Mouse (Mus musculus) right cerebral cortex, postnatal 4 days (tissue): Measurements from ENCODE around the gene Scamp2.
A peak's percentile ranks its signal among the peaks of the same experiment; 100 is the strongest.

ENCODE experiments used
- DNase-seq: peaks from one replicate; pipeline ENCODE4 v3.0.0-alpha.2; 2022

Gene Scamp2

GRCm38 (mm10) chr9:57560861-57561710, at the start of gene Scamp2:
Scamp2 (plus strand) TSS chr9:57560943.
- DNase-seq, result peak; percentile 90

DNA sequence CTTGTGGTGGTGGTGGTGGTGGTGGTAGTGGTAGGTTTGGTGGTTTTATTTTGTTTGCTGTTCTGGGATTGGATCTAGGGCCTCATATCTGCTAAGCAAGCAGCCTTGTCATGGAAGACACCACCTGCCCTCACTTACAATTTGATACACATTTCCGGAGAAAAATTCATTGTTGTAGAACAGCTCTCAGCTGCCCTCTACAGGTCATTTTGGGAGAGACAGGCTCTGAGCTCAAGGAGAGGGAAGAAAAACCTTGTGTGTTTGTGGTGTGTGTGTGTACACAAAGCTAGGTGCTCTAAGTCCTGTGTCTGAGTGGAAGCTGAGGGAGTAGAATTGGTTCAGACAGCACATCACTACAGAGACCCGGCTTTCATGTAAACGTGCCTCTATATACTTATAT, 43.6 kb upstream of the Scamp2 start:
- peak; percentile 78 for DNase-seq

- no peak for DNase-seq
These were observed 40.2 kb upstream of the Scamp2 start for GRCm38 (mm10) chr9:57520375-57521055.

DNA sequence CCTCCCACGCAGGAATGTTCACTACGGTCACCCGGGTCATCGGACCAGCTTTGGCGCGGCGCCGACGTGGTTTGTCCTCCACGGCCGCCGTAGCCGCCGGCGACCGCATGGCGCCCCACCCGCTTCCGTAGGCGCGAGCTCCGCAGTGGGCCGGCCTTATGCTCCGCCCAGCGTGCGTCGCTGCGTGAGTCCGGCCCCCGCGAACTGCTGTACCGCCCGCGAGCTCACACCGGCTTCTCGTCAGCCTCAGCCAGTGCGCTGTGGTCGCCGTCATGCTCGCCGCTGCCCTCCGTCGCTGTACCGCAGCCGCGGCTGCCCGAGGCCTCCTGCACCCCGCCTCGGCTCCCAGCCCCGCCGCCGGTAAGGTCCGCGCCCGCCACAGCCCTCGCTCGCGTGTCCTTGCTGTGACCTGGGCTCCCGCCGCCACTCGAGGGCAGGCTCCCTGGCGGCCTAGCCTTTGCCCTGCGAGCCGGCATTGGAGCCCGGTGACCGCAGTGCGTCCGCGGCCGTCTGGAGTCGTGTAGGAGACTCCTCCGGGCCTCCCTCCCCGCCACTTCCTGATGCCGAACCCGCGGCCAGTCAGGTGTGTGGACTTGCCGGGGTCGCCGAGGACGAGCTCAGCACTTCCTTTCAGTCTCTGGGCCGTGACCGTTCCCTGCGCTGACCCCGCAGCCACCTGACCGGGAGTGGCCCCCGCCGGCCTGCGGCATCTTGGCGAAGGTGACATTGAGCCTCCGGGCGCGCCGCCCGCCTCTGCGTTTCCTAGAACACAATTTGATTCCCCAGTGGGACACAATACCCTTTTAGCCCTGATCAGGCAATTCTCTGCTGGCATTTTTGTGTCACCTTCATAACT, 39.5 kb upstream of the Scamp2 start, which contains the start of gene Cox5a:
Gene Cox5a, plus strand, starts transcription at position 219 of the 856 bp plus-strand sequence.
- peak; percentile 94 for DNase-seq

DNA sequence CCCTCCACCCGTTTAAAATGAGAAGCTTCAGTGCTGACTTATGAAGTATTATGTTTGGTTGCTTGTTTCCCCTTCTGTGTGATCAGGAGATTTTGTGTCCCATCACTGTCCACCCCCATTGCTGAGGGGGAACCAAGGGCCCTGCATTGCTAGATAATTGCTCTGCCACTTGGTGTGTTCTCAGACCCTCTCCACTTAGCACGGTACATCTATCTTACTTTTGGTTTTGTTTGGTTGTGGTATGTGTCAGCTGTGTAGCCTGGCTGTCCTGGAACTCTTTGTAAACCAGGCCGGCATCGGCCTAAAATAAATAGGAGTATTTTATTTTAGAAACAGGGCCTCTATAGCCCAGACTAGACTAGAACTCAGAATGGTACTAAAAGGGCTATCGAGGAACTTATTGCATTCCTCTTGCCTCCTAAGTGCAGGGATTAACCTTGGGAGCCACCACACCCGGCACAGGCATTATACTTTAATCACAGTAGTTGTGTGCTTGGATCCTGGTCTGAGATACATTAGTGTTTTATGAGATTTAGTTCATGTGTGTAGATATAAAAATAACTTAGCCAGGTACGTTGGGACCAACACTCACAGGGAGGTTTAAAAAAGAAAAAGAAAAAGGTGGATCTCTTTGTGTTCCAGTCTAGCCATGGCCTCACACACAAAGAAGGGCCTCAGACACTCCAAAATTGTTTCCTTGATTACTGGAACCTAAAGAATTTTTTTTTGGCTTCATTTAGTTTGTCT, 38.5 kb upstream of the Scamp2 start:
- DNase-seq, result no peak

DNA sequence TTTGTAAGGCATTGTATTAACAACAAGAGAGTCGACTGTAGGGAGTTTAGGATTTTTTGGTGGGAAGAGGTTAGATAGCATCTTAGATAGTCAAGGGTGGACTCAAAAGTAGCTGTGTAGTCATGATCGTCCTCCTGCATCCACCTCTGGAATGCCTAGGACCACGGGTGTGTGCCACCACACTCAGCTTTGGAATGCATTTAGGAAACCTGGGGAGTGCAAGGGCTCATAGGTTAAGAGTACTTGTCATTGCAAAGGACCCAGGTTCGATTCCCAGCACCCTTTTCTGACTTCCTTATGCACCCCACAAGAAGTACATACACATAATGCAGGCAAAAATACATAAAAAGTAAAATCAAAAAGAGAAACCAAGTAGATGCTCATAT, 37.9 kb upstream of the Scamp2 start:
- DNase-seq, result no peak

- no peak for DNase-seq
These were observed 37.0 kb upstream of the Scamp2 start for GRCm38 (mm10) chr9:57523754-57524153.

DNA sequence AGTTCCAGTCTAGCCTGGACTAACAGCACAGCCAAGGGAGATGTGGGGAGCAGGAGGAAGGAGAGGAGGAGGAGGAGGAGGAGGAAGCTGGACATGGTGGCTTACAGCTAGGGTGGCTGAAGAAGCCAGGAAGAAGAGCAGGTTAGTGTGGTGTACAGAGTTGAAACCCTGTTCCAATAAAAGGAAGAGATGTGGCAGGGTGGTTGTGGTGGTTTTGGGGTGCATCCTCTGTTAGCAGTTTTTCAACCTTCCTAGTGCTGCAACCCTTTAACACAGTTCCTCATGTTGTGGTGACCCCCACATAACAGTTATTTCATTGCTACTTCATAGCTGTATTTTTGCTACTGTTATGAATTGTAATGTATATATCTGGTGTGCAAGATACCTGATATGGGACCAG, 36.3 kb upstream of the Scamp2 start:
- no peak for DNase-seq

DNA sequence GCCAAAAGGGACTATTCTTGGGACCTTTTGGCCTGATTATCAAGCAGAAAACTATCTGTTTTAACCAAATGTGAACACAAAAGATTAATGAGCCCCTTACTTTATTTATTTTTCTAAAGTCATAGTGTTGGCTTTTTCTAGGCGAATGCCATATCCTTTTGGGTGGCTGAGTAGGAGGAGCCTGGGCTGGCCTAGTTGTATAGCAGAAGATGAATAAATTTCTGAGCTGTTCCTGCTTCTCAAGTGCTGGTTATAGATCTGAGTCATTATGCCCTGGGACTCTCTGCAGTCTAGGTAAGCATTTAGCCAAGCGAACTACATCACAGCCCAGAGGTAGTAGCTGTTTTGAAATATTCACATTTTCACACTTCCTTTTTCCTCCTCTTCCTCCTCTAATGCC, 35.2 kb upstream of the Scamp2 start:
- no peak for DNase-seq

- no peak for DNase-seq
These were observed 34.3 kb upstream of the Scamp2 start for GRCm38 (mm10) chr9:57526435-57526834.

GRCm38 (mm10) chr9:57531946-57532345, 28.8 kb upstream of the Scamp2 start:
- DNase-seq, result no peak

- no peak for DNase-seq
These were observed 24.4 kb upstream of the Scamp2 start for GRCm38 (mm10) chr9:57536362-57536761.

DNA sequence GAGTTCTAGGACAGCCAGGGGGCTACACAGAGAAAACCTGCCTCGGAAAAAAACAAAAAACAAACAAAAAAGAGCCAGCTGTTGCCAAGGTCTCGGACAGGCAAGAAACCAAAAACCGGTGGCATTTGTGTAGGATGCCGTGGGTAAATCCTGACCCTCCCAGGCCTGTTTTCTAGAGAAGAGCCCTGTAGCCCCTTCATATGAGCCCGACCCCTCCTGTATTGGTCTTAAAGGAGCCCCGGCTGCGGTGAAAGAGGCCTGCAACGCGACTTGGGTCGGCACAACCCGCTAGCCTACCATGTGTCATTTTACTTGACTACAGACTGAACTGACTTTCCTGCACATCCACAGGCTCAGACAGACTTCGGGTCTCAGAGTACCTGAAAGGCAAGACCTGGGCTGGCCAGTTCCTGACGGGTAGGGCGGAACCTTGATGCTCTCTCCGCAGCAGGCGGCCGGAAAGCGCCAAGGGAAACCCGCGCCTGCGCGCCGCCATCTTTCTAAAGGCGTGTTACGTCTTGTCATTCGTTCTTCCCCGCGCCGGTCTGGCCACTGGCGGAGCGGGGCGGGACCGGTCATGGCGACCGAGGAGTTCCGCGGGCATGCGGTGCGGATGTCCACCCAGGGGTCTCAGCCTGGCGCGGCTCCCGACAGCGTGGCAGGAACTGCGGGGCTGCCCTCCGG, 23.6 kb upstream of the Scamp2 start, which contains the start of gene Fam219b:
Gene Fam219b, plus strand, starts transcription at position 485 of the 684 bp plus-strand sequence.
- peak; percentile 93 for DNase-seq

DNA sequence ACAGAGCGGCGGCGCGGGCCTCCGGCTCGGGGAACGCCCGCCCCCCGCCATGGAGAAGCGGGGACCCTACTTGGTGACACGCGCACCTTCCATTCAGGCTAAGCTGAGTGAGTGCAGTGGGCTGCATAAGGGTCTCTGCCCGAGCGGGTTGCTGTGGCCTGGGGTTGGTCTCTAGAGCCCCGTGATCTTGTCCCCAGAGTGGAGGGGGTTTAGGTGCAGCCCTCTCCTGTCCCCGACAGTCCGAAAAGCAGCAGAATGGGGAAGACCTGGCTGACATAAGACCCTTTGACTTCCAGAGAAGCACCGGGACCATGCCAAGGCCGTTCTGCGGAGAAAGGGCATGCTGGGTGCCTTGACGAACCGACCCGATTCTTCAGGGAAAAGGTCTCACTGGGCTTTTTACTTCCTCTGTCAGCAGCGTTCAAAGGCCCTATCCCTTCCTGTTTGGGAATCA, 23.0 kb upstream of the Scamp2 start:
- peak; percentile 33 for DNase-seq

DNA sequence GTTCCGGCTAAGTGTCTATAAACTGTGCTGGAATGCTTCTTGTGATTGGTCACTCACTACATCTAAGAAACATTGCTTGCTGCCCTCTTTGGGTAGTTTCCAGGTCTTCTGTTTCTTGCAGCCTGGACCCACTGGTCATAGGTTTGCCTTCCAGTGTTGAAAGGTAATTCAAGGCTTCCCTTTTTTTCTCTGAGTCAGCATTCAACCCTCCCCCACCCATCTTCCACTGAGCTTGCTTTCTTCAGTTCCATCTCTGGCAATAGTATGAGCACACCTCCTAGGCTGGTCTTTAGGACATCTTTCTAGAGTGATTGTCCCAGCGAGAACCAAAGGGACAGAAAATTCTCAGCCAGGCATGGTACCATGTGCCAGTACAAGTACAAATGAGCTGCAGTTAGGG, 21.2 kb upstream of the Scamp2 start:
- no peak for DNase-seq

GRCm38 (mm10) chr9:57541312-57541711, 19.4 kb upstream of the Scamp2 start:
- DNase-seq, result no peak

GRCm38 (mm10) chr9:57543951-57544350, 16.8 kb upstream of the Scamp2 start:
- DNase-seq, result no peak

DNA sequence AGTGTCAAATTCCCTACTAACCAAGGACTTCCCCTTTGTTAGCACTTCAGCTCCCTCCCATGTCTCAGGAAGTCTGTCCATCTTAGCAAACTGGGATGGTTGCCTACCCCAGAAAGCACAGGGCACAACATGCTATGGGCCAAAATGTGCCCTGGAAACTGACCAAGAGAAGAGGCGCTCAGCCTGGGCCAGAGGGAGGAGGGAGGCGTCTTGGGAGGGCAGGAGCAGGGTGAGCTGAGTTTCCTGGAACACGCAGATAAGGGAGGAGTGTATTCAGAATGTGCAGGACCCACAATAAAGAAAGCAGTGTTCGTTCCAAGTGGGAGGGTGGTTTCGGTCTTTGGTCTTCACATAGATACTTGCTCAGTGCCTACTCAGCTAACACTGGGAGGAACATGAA, 13.5 kb upstream of the Scamp2 start:
- no peak for DNase-seq

- DNase-seq, result no peak
These were observed 12.9 kb upstream of the Scamp2 start for GRCm38 (mm10) chr9:57547869-57548268.

GRCm38 (mm10) chr9:57549186-57549585, 11.6 kb upstream of the Scamp2 start:
- DNase-seq, result no peak

DNA sequence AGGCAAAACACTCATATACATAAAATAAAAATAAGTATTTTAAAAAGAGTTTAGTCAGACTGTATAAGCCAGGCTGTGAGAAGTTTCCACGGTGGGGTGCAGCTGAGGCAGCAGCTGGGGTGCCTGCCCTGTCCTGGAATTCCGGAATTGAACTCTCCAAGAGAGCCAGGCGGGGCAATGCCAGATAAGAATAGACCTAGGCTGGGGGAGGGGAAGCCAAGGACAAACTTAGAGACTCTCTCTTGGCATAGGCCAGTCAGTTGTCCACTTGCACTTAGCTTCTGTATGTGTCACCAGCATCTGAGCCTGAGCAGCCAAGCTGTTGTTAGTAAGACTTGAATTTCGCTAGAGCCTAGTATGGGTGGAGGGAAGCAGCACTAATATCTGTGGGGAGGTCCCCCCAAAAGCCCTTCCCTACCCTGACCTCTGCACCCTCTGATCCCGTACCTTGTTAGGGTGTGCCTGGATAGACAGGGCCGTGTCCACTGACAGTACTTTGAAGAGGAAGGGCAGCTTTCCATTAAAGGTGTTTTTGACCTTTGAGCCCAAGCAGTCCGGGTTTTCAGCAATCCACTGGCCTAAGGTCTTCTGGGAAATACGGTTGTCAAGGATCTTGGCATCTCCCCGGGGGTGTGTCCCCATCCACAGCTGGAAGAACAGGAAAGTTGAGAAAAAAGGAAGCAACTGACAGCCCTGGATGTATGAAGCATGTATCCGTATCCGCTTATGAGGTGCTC, 10.4 kb upstream of the Scamp2 start:
- DNase-seq, result no peak
